Mouse (Mus musculus) embryonic facial prominence, embryonic 14.5 days (tissue): Measurements from ENCODE around the gene Pgbd1. TPM values are rescaled to one million over a fixed set of nuclear protein-coding genes. Genes with fewer than 3 reads are reported as not detected.
"Not testable (repeated sequence)": the region's sequence is repeated elsewhere in the genome, so short reads cannot be mapped to it uniquely, and the experiment has no call there.

Experiments used
- ATAC-seq: fragments of 200-750 bp; cut with Nextera tagmentation; 2 replicates; pipeline ENCODE4 v1.8.0; 2017; ENCODE audit warnings: low read depth, moderate number of reproducible peaks, moderate TSS enrichment
- DNase-seq: peaks from one replicate; pipeline ENCODE4 v3.0.0-alpha.2; 2015; ENCODE audit warnings: low spot score
- H3K27ac ChIP-seq: fragments of 300-500 bp; sonication (generic); replicated peaks from 2 replicates; pipeline ENCODE4 v1.5.1; 2014; ENCODE audit warnings: low read depth, mild to moderate bottlenecking, low read length, moderate library complexity
- H3K27me3 ChIP-seq: fragments of 300-500 bp; sonication (generic); replicated peaks from 2 replicates; pipeline ENCODE4 v1.6.1; 2014; ENCODE audit warnings: low read length; ENCODE audit not compliant: control insufficient read depth, insufficient read depth
- H3K36me3 ChIP-seq: fragments of 300-500 bp; sonication (generic); 2 replicates; pipeline ENCODE4 v1.6.1; 2014; ENCODE audit warnings: low read length, mixed read lengths; ENCODE audit not compliant: control insufficient read depth, insufficient read depth
- H3K4me1 ChIP-seq: fragments of 300-500 bp; sonication (generic); 2 replicates; pipeline ENCODE4 v1.6.1; 2014; ENCODE audit warnings: antibody characterized with exemption, low read length; ENCODE audit not compliant: control insufficient read depth, insufficient read depth
- H3K4me2 ChIP-seq: fragments of 300-500 bp; sonication (generic); 2 replicates; pipeline ENCODE4 v1.6.1; 2014; ENCODE audit warnings: low read depth, mild to moderate bottlenecking, low read length, moderate library complexity, mixed read lengths
- H3K4me3 ChIP-seq: fragments of 300-500 bp; sonication (generic); 2 replicates; pipeline ENCODE4 v1.5.1; 2014; ENCODE audit warnings: low read depth, mild to moderate bottlenecking, low read length
- H3K9ac ChIP-seq: fragments of 300-500 bp; sonication (generic); 2 replicates; pipeline ENCODE4 v1.6.1; 2014; ENCODE audit warnings: low read depth, mild to moderate bottlenecking, low read length, moderate library complexity, mixed read lengths
- H3K9me3 ChIP-seq: fragments of 300-500 bp; sonication (generic); 2 replicates; pipeline ENCODE4 v1.6.1; 2016; ENCODE audit warnings: low read length; ENCODE audit not compliant: control insufficient read depth
- WGBS: fragments of 180-500 bp; shearing (Covaris S2); extraction: QIAGEN DNeasy Blood & Tissue Kit; methylation state at CpG from one replicate; pipeline ENCODE4 v1.1.7; 2014; 5-methylcytosine and 5-hydroxymethylcytosine counted together
- polyA plus RNA-seq: library from polyadenylated mRNA; unstranded; fragments of >200 nt; fragmentation: Nextera tagmentation; extraction: Ambion mirVana; gene quantifications from 2 replicates; pipeline ENCODE4 v1.2.1, GENCODE M21; 2014

Pgbd1 gene
- polyA plus RNA-seq = 2.3 and 2.5 TPM in 2 replicates

- WGBS = 1% methylated on average over 32 of the region's 32 CpGs
- DNase-seq (peak; percentile 90), ATAC-seq (peak; percentile 94)
- peaks cover 25% of the 10 kb centered on the region for H3K36me3 ChIP-seq
- H3K27ac ChIP-seq = peak within 1 kb of the TSS; percentile 58
- peak within 1 kb of the TSS; percentile 86 for H3K4me2 ChIP-seq
- H3K27me3 ChIP-seq = no peaks in the 10 kb centered on the region
- H3K9ac ChIP-seq = peak within 1 kb of the TSS; percentile 65
- peak within 1 kb of the TSS; percentile 46 for H3K4me3 ChIP-seq
- H3K4me1 ChIP-seq = no peaks in the 10 kb centered on the region
- H3K9me3 ChIP-seq = no peaks in the 10 kb centered on the region
Observed at GRCm38 (mm10) chr13:21440503-21441206, at the start of gene Pgbd1. Gene Pgbd1, minus strand, starts transcription at chr13:21441058.

GRCm38 (mm10) chr13:21486881-21487280 is 46.0 kb upstream of the Pgbd1 start:
- H3K4me3 ChIP-seq = no peak overlapping the region
- no peaks in the 10 kb centered on the region for H3K4me1 ChIP-seq
- ATAC-seq = no peak
- H3K27ac ChIP-seq = no peak overlapping the region
- no peak overlapping the region for H3K9ac ChIP-seq
- peaks cover 15% of the 10 kb centered on the region; the same call in 1 of the 2 replicates for H3K36me3 ChIP-seq
- no peaks in the 10 kb centered on the region for H3K27me3 ChIP-seq
- WGBS = 89% methylated on average over 1 of the region's 1 CpGs
- peaks cover 4% of the 10 kb centered on the region; the same call in 1 of the 2 replicates for H3K9me3 ChIP-seq
- no peak overlapping the region for H3K4me2 ChIP-seq
- DNase-seq = no peak

- H3K4me1 ChIP-seq, H3K27me3 ChIP-seq, H3K9me3 ChIP-seq, H3K36me3 ChIP-seq: not testable (repeated sequence)
- H3K27ac ChIP-seq = peak within 1 kb of the TSS; percentile 70
- ATAC-seq (peak; percentile 83), DNase-seq (peak; percentile 89)
- WGBS = 2% methylated on average over 19 of the region's 31 CpGs
- H3K4me3 ChIP-seq = peak within 1 kb of the TSS; percentile 62
- peak within 1 kb of the TSS; percentile 68 for H3K9ac ChIP-seq
- H3K4me2 ChIP-seq = peak within 1 kb of the TSS; percentile 65
Observed at GRCm38 (mm10) chr13:21478759-21479670, 38.2 kb upstream of the Pgbd1 start, which contains the start of the genes Zkscan4 and Gm10065. Gene Zkscan4, plus strand, starts transcription at chr13:21478907. Gene Gm10065, minus strand, starts transcription at chr13:21479441.

- no peak overlapping the region for H3K4me2 ChIP-seq
Observed at GRCm38 (mm10) chr13:21472427-21472826, 31.6 kb upstream of the Pgbd1 start.

GRCm38 (mm10) chr13:21469097-21469496 is 28.2 kb upstream of the Pgbd1 start:
- ATAC-seq = no peak
- no peaks in the 10 kb centered on the region for H3K4me1 ChIP-seq
- H3K9me3 ChIP-seq = no peaks in the 10 kb centered on the region
- no peak overlapping the region for H3K27ac ChIP-seq
- H3K36me3 ChIP-seq = no peaks in the 10 kb centered on the region
- peak overlapping the region; percentile 92 for H3K4me2 ChIP-seq
- WGBS = 26% methylated on average over 9 of the region's 9 CpGs
- no peak for DNase-seq
- H3K27me3 ChIP-seq = peaks cover 5% of the 10 kb centered on the region; the same call in 1 of the 2 replicates
- H3K4me3 ChIP-seq = no peak overlapping the region
- no peak overlapping the region for H3K9ac ChIP-seq

More at GRCm38 (mm10) chr13:21472427-21472826, 31.6 kb upstream of the Pgbd1 start:
- DNase-seq (no peak), ATAC-seq (no peak)
- Histone ChIP-seq H3K9me3 (no peaks in the 10 kb centered on the region), H3K36me3 (no peaks in the 10 kb centered on the region), H3K4me1 (no peaks in the 10 kb centered on the region), H3K4me3 (no peak overlapping the region), H3K27ac (no peak overlapping the region), H3K27me3 (peaks cover 5% of the 10 kb centered on the region; the same call in 1 of the 2 replicates), H3K9ac (no peak overlapping the region)
- WGBS = 34% methylated on average over 4 of the region's 4 CpGs

GRCm38 (mm10) chr13:21468061-21469019 is 27.5 kb upstream of the Pgbd1 start, which contains the start of gene Nkapl:
Gene Nkapl, minus strand, starts transcription at chr13:21468509.
- Histone ChIP-seq H3K9me3 (no peaks in the 10 kb centered on the region), H3K9ac (peak within 1 kb of the TSS; percentile 73), H3K4me2 (peak within 1 kb of the TSS; percentile 92), H3K4me1 (no peaks in the 10 kb centered on the region), H3K4me3 (peak within 1 kb of the TSS; percentile 65), H3K27me3 (peaks cover 5% of the 10 kb centered on the region; the same call in 1 of the 2 replicates), H3K36me3 (no peaks in the 10 kb centered on the region), H3K27ac (no peak within 1 kb of the TSS; the same call in 1 of the 2 replicates)
- ATAC-seq = peak; percentile 99
- WGBS = under 1% methylated on average over 23 of the region's 54 CpGs
- peak; percentile 91 for DNase-seq

DNA sequence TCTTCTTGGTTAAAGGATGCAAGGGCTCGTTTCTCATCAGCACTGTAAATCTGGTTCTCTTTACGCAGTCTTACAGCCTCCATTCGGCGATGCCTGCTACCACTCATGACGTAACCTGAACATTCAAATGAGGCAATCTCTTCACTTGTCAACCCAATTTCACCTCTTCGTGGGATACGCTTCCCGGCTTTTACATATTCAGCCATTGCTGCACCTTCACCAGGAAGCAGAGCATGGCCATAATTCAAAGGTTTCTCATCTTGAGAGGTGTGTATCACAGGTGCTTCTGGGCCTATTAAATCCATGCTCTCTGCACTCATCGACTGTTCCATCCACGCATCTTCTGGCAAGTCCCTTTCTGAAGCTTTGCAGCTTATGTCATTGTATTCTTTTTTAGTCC is 26.5 kb upstream of the Pgbd1 start:
- Histone ChIP-seq H3K4me2 (peak overlapping the region; percentile 92; the same call in 1 of the 2 replicates), H3K4me1 (no peaks in the 10 kb centered on the region), H3K36me3 (no peaks in the 10 kb centered on the region), H3K9me3 (no peaks in the 10 kb centered on the region), H3K9ac (no peak overlapping the region), H3K4me3 (no peak overlapping the region), H3K27ac (no peak overlapping the region), H3K27me3 (peaks cover 5% of the 10 kb centered on the region; the same call in 1 of the 2 replicates)
- WGBS = 83% methylated on average over 10 of the region's 10 CpGs
- ATAC-seq (no peak), DNase-seq (no peak)
